8 mouse cellular contexts compared by ENCODE assay signal in genomic region chr3:69317251-69318125, GRCm38 (mm10). TPM values are rescaled to one million over a fixed set of nuclear protein-coding genes. Genes with fewer than 3 reads are reported as not detected.
A peak's percentile ranks its signal among the peaks of the same experiment; 100 is the strongest.
DNase-seq lines count a peak whose midpoint lies in the region; ATAC-seq and TF ChIP-seq lines count a peak whose summit lies in the region.

No protein-coding gene starts in this region.

- peak; percentile 28; the same call in 1 of the 2 replicates for ATAC-seq in erythroblast, adult 5-6 weeks (replicated peaks; ENCODE audit: low FRiP score, poor library complexity, severe bottlenecking)
- ATAC-seq in limb, embryonic 15.5 days (ENCODE audit: insufficient number of reproducible peaks, low FRiP score, low TSS enrichment, low read depth) = peak; percentile 16; the same call in 1 of the 2 replicates
- peak; percentile 49 for ATAC-seq in neural tube, embryonic 11.5 days (ENCODE audit: insufficient read depth, low FRiP score, low TSS enrichment)

- H3K79me2 ChIP-seq in heart, adult 2 months (replicated peaks; ENCODE audit: control insufficient read depth, insufficient read depth, low read length) = no peaks in the 10 kb centered on the region

- peak overlapping the region; percentile 100 for H3K27ac ChIP-seq in heart, adult 2 months
- peak overlapping the region; percentile 98 for H3K27ac ChIP-seq in hindbrain, embryonic 10.5 days
- H3K27ac ChIP-seq in limb, embryonic 15.5 days = peak overlapping the region; percentile 77
- peak overlapping the region; percentile 81 for H3K27ac ChIP-seq in neural tube, embryonic 11.5 days (ENCODE audit: low read depth, low read length)

- 1% methylated on average over 73 of the region's 73 CpGs for WGBS in heart, adult 2 months
- WGBS in hindbrain, embryonic 10.5 days = under 1% methylated on average over 73 of the region's 73 CpGs
- WGBS in limb, embryonic 15.5 days = under 1% methylated on average over 72 of the region's 73 CpGs
- WGBS in neural tube, embryonic 11.5 days = under 1% methylated on average over 73 of the region's 73 CpGs

- H3K9me3 ChIP-seq in hindbrain, embryonic 10.5 days = no peaks in the 10 kb centered on the region
- H3K9me3 ChIP-seq in limb, embryonic 15.5 days = no peaks in the 10 kb centered on the region
- H3K9me3 ChIP-seq in neural tube, embryonic 11.5 days (ENCODE audit: control insufficient read depth, low read length) = no peaks in the 10 kb centered on the region

- DNase-seq in heart, adult 2 months = no peak
- DNase-seq in heart, postnatal 36 days = no peak
- DNase-seq in adrenal gland, adult 2 months = peak; percentile 77
- DNase-seq in hindbrain, embryonic 10.5 days (ENCODE audit: low spot score) = no peak
- DNase-seq in neural tube, embryonic 11.5 days (ENCODE audit: low spot score) = peak; percentile 79
- DNase-seq in thymus, postnatal 4 days = peak; percentile 38

- H3K4me3 ChIP-seq in heart, adult 2 months = peak overlapping the region; percentile 86
- peak overlapping the region; percentile 82 for H3K4me3 ChIP-seq in hindbrain, embryonic 10.5 days
- H3K4me3 ChIP-seq in limb, embryonic 15.5 days = peak overlapping the region; percentile 75
- H3K4me3 ChIP-seq in neural tube, embryonic 11.5 days (ENCODE audit: low read depth, low read length) = peak overlapping the region; percentile 77

- no peak for TF ChIP-seq EP300 in heart, adult 2 months (IDR thresholded peaks at IDR 0.05; ENCODE audit: insufficient read depth, low read depth, low read length)

- intact Hi-C loops in heart, adult 2 months (cut with DNase I) = loop anchor here (2.0 to 5.0 kb wide), 3 partner anchors 40 to 403 kb away; partner anchors contain the start of gene Nmd3
- intact Hi-C loops in heart, postnatal 36 days (cut with DNase I) = loop anchor here (5.0 to 10.0 kb wide), 4 partner anchors 165 to 407 kb away; partner anchors contain the start of genes Kpna4 and Nmd3

- TF ChIP-seq CTCF in heart, adult 2 months (IDR thresholded peaks at IDR 0.05) = no peak

- H3K36me3 ChIP-seq in heart, adult 2 months (ENCODE audit: control insufficient read depth, insufficient read depth, low read length) = no peaks in the 10 kb centered on the region
- H3K36me3 ChIP-seq in hindbrain, embryonic 10.5 days = no peaks in the 10 kb centered on the region
- no peaks in the 10 kb centered on the region for H3K36me3 ChIP-seq in limb, embryonic 15.5 days
- no peaks in the 10 kb centered on the region for H3K36me3 ChIP-seq in neural tube, embryonic 11.5 days (ENCODE audit: control insufficient read depth, insufficient read depth, low read length)

- peaks cover 8% of the 10 kb centered on the region for H3K4me1 ChIP-seq in heart, adult 2 months (ENCODE audit: control insufficient read depth, insufficient read depth, low read length)
- peaks cover 35% of the 10 kb centered on the region for H3K4me1 ChIP-seq in hindbrain, embryonic 10.5 days (replicated peaks)
- peaks cover 19% of the 10 kb centered on the region for H3K4me1 ChIP-seq in limb, embryonic 15.5 days
- peaks cover 9% of the 10 kb centered on the region; the same call in 1 of the 2 replicates for H3K4me1 ChIP-seq in neural tube, embryonic 11.5 days (ENCODE audit: control insufficient read depth, insufficient read depth, low read length)

- H3K9ac ChIP-seq in heart, adult 2 months (ENCODE audit: low read depth, low read length) = peak overlapping the region; percentile 89
- H3K9ac ChIP-seq in limb, embryonic 15.5 days = peak overlapping the region; percentile 72
- H3K9ac ChIP-seq in neural tube, embryonic 11.5 days (ENCODE audit: low read length) = peak overlapping the region; percentile 91

- H3K27me3 ChIP-seq in heart, adult 2 months (ENCODE audit: control insufficient read depth, insufficient read depth, low read length) = no peaks in the 10 kb centered on the region
- H3K27me3 ChIP-seq in hindbrain, embryonic 10.5 days (ENCODE audit: insufficient read depth, poor library complexity, severe bottlenecking) = peaks cover 7% of the 10 kb centered on the region
- no peaks in the 10 kb centered on the region for H3K27me3 ChIP-seq in limb, embryonic 15.5 days
- no peaks in the 10 kb centered on the region for H3K27me3 ChIP-seq in neural tube, embryonic 11.5 days (ENCODE audit: control insufficient read depth, insufficient read depth, low read length)

- no peak for TF ChIP-seq POLR2A in heart, adult 2 months (IDR thresholded peaks at IDR 0.05; ENCODE audit: insufficient read depth, low read depth, low read length)

- H3K4me2 ChIP-seq in limb, embryonic 15.5 days = peak overlapping the region; percentile 96
- H3K4me2 ChIP-seq in neural tube, embryonic 11.5 days (ENCODE audit: low read depth) = peak overlapping the region; percentile 90

RNA-seq across cellular contexts. Expression of gene Ppm1l, which starts 0.8 kb away (rescaled TPM):
- total RNA-seq in heart, adult 2 months (2021) = 10 to 100 TPM; 24.1 to 31.3 TPM
- 7.6 and 14.2 TPM in 2 replicates for polyA plus RNA-seq in heart, adult 2 months (2012; rRNA removed)
- 10 to 100 TPM; 23.4 to 26.3 TPM for total RNA-seq in heart, postnatal 36 days (2021)
- 10 to 100 TPM; 12.2 to 13.5 TPM for total RNA-seq in adrenal gland, adult 2 months (2021)
- polyA plus RNA-seq in adrenal gland, adult 2 months (2012; rRNA removed) = 2.4 and 3.1 TPM in 2 replicates
- total RNA-seq in erythroblast, adult 5-6 weeks (2015; ENCODE audit: low replicate concordance) = 4.8 and 11.5 TPM in 2 replicates
- total RNA-seq in erythroblast, adult 5-6 weeks (2017; ENCODE audit: low replicate concordance) = 12.9 and 17.1 TPM in 2 replicates
- polyA plus RNA-seq in hindbrain, embryonic 10.5 days (2016; fragmentation: Nextera tagmentation; extraction: Ambion mirVana) = 13.3 and 17.3 TPM in 2 replicates
- 9.6 and 10.5 TPM in 2 replicates for polyA plus RNA-seq in limb, embryonic 15.5 days (2015; fragmentation: Nextera tagmentation; extraction: Ambion mirVana)
- polyA plus RNA-seq in neural tube, embryonic 11.5 days (2014; fragmentation: Nextera tagmentation; extraction: Ambion mirVana) = 18.4 and 22.6 TPM in 2 replicates

Comparison
In these comparisons a context has a peak if more than half of its experiments do, and no peak if none do; other contexts are left out.
1. DNase-seq: peak in adrenal gland, adult 2 months (single experiment), neural tube, embryonic 11.5 days (single experiment) and thymus, postnatal 4 days (single experiment); none in heart, adult 2 months (0 of 2), heart, postnatal 36 days (0 of 2) and hindbrain, embryonic 10.5 days (single experiment).
2. Peak in every context shown above with its lines, with median percentiles within 50 percentile points of each other: H3K27ac ChIP-seq, H3K4me3 ChIP-seq, H3K9ac ChIP-seq and ATAC-seq.